Mouse (Mus musculus) heart, adult 18-20 months (tissue): ENCODE measurements around the gene Astn2. TPM values are rescaled to one million over a fixed set of nuclear protein-coding genes. Genes with fewer than 3 reads are reported as not detected.

Experiments used
- DNase-seq, 2 experiments: peaks; one replicate each; pipeline ENCODE4 v3.0.0; 2021 to 2022; ENCODE audit warnings: mixed read lengths in 1 of 2
- total RNA-seq, 2 experiments: library from RNA; stranded (reverse); gene quantifications; 2 replicates each; pipeline ENCODE4 v1.2.3; 2021

Gene Astn2
- total RNA-seq, 2 experiments from 2014 or later = 0.55 to 1.0 TPM

DNA sequence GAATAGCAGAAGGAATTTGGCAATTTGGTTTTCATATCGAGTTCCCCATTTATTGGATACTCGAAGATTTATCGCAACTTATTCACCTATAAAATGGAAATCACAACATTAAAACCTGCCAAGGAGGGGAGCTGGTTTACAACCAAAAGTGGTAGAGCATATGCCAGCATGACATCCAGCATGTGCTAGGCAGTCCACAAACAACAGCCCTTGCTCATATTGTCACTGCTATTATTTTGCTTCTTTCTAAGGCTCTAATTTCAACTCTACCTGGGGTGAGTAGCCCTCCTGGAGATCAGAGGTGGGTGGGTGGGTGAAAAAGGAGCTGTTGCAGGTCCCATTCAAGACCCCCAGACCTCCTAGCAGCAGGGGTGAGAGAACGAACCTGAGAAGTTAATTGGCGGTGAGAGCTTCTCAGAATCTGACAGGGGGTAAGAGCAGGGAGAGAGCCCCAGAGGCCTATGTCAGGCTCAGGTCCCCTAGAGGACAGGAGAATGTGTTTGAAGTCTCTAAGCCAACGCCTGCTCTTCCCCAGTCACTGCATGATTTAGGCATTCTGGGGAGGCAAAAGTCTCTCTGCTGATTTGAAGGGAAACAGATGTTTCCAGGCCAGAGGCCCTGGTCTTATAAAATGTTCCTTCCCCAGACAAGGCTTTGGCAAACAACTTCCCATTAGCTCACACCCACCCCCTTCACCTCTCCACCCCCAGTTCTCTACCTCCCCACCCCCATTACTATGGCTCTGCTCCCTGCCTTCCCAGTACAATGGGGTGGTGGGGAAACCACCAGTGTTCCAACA, 1001.4 kb downstream of the Astn2 start:
- DNase-seq = peak in 1 of 2 experiments; percentile 31

DNA sequence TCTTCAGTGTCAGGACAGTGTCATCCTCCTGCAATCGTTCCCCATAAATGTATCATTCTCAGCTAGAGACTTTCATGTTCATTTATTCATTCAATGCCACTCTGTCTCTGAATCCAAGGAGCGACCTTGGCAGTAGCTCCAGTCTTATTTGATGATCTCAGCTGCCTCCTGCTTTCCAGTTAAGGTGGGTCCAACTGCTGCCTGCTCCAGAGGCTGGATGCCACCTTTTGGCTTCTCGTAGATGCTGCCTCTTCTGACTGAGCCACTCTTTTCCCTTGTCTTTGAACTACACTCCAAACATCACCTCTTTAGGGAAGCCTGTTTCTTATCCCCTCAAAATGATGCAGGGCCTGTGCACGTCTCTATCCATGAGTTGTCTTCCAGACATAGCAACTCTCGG, 1002.1 kb downstream of the Astn2 start:
- DNase-seq = no peak

DNA sequence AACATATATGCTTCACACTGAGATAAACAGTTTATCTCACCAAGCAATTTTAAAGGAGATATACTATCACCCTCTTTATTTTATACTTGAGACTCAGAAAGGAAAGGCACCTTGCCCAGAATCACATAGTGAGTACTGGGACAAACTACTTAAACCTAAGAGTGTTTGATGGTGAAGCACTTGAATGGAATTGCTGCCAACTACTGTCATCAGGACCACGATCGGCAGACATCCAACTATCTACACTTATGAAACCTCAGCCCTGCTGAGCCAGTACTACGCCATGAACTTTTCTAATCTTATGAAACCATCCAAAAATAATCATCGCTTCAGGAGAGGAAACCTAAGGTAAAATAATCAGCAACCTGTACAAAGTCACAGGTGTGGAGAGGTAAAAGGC, 1005.0 kb downstream of the Astn2 start:
- no peak for DNase-seq

DNA sequence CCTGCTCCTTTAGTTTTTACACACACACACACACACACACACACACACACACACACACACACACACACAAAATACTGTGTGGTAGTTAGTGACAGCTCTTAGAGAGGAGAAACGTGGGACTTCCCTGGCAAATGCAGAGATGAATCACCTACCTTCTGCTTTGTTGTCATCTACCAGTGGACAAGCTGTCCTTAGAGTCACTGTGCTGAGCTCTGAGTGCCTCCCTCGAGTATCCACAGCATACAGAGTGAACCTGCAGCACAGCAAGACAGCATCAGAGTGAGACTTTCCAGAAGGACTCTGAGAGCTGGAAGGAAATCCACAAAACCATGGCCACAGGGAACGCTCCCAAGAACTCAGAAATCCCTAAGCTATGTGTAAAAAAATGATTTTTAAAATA, 1007.6 kb downstream of the Astn2 start:
- no peak for DNase-seq

DNA sequence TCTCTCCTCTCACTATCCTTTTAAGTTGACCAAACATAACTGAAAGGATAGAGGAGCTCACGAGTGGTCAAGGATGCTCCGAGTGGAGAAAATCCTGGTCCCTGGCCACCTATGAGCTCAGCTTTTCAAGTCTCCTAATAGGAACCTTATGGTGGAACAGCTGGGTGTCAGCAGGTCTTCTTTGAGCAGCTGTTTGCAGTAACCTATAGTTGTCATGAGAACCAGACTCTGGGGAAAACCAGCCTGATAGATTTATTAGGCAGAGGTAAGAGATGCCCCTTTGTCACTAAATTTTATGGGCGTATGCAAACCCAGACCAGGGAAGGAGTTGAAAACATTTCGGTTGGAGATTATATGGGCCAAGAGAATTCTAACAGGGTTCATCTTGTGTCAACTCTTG, 1013.4 kb downstream of the Astn2 start:
- no peak for DNase-seq

DNA sequence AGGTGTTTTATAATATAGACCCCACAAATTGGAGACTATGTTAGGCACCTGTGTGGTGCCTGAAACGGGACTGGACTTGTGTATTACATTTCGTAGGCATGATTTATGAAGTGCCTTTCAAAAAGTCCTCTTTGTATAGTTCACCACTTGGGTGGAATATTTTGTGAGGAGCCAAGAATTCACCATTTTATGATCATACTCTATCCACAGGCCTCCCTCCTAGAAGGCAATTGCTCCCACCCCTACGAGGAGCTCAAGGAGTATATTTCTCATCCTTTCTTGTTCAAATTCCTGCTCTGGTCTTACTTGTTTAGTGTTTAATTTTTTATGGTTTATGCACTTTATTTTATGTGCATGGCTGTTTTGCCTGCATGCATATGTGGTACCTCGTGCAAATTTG, 1021.3 kb downstream of the Astn2 start:
- no peak for DNase-seq

DNA sequence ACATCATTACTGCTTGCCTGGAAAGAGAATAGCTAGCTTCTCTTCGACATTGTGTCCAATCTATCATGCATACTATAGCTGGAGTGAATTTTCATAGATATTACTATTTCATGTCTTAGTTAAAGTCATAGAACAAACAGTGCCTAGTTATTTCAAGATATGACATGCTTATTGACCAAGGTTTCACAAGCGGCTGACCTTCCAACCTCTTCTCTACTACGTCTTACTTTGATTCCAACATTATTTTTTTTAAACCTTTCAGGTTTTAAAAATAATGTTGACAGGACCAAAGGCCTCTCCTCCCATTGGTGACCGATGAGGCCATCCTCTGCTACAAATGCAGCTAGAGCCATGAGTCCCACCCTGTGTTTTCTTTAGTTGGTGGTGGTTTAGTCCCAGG, 1025.0 kb downstream of the Astn2 start:
- no peak for DNase-seq

DNA sequence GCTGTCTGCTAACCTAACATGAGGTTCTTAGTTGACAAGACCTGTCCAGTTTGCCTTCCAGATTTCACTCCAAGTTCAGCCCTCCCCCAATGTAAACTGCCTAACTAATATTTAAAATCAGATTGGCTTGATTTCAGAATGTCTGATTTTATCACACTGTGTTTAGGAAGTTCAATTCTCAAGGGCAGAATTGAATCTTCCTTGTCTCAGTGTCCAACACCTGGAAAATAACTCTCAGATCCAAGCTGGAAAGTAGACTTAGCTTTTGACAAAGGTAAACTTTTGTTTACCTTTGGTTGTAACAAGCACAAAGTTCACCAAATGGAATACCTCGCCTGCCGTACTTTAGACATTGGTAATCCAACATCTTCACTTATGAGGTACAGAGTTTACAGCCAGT, 1027.8 kb downstream of the Astn2 start:
- DNase-seq = no peak

DNA sequence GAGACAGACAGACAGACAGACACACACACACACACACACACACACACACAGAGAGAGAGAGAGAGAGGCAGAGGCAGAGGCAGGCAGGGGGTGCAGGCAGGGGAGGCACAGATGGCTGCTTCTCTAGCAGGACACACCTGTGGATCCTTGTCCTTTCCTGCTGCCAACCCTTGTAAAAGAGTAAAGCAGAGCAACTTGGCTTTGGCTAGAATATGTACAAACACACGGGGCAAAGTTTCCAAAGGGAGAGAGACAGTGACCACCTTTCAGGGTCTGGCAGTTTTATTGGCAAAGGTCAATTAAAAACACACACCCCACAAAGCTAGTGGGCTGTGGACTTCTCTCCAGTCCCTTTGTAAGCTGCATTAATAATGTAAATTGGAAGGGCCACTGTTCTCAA, 1030.6 kb downstream of the Astn2 start:
- no peak for DNase-seq

DNA sequence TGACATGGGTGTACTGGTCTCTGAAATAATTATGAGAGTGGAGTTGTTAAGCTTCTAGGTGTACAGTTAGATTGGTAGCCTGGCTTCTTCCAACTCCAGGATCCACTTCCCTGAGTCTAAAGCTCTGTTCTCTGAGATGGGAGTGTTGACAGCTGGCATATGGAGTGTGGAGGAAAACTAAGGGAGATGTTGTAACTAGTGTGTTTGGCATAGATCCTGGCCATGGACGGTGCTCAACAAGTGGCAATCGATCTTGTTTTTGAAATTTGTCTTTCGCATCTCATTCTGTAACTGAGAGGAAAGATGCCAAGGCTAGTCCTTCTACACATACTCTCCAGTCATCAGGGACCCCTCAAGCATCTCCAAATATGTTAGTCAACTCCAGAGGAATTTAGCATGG, 1031.7 kb downstream of the Astn2 start:
- DNase-seq = peak; percentile 54 to 70

DNA sequence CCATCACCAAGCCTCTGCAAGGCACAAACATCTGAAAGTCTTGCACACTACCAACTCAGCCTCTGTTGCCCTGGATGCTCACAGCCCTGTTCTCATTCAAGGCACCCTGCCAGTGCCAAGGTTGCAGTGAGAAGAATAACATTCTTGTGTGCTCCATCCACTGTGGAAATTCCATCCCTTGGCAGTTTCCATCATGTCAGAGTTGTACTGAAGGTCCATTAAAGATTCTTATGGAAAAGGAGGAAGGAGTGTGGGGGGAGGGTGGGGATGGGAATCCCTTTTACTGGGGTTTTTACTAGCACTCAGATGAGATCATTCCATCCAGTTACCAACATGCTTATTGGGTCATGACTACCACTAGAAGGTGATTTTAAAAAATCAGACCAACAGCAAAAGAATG, 1037.3 kb downstream of the Astn2 start:
- DNase-seq = no peak

DNA sequence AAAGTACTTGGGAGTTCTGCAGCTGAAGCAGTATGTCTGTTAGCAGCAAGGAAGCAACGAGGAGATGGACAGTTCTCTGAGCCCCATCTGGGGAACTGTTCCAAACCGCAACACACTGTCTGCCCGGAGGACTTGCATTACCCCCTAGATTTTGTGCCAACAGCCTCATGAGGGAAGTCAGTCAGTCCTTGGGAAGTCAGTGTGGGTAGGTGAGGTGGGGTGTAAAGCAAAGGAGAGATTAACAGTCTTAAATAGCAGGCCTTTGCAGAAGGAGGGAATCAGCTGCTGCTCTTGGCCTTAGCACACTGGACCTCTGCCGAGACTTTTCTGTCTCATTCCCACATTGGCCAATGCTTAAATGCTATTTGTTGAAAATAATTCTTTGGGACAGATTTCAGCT, 1049.8 kb downstream of the Astn2 start:
- peak; percentile 49 to 51 for DNase-seq

DNA sequence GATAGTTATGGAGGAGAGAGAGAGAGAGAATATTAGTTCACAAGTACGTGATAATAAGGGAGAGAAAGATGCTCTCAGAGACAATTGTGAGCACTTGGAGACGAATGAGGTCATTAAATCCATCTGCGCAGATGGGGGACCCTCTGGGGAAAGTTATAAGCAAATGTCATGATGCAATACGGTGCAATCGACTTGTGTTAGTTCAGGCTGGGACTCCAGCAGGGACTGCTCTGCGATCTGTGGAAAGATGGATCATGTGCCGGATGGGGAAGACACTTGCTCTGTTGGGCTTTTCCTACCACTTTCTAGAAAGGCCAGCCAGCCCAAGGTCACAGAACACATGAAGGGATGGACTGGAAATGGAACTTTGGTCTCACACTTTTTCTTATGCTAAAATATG, 1053.9 kb downstream of the Astn2 start:
- DNase-seq = peak in 1 of 2 experiments; percentile 8

DNA sequence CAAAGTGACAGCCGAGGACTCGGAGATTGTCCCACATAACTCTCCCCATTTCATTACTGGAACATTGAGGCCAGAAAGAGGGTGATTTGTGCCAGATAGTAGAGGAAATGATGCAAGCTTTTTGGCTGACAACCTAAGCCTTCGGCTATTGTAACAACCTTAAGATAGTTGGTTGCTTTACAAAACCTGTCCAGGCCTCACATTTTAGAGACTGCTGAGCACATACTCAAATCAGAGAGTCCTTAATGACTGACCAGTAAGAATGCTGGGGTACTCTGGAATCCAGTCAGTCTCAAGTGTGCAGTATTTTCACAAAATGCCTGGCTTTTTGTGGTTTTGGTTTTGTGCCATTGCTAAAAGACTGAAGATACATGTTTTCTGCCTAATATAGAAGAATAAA, 1062.6 kb downstream of the Astn2 start:
- DNase-seq = peak; percentile 16 to 22

DNA sequence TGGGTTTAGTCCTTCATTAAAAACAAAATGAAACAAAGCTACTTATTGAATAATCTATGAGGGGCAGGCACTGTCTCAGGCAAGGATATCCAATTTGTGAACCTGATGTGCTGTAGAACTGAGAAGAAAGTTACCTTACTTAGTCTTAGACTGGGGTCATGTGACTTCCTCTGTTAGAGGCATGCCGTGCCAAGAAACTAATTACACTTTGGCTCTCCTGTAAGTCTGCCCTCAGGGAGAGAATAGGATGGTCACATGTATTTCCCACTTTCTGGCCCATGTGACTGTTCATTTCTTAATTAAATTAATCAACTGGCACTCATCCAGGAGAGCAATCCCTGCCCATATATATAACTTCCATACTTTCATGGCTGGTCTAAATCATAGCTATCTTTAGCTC, 1070.7 kb downstream of the Astn2 start:
- DNase-seq = no peak
